Mouse (Mus musculus): ENCODE measurements around the gene Gm21987.
A peak's percentile ranks its signal among the peaks of the same experiment; 100 is the strongest.

Gm21987 gene

DNA sequence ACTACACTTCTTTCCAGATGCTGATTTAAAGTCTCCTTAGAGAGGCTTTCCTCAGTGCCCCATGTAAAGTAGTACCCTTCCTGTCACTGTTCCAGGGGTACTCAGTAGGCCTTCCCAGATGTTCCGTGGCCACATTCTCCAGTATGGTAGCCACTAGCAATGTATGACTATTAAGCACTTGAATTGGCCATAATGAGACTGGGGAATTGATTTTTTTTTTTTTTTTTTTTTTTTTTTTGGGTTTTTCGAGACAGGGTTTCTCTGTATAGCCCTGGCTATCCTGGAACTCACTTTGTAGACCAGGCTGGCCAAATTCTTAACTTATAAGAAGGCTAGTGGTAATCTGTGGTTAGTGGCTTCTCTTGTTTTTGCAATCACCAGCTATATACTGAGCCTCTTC, 3.0 kb downstream of the Gm21987 start:
- no peak for DNase-seq

DNA sequence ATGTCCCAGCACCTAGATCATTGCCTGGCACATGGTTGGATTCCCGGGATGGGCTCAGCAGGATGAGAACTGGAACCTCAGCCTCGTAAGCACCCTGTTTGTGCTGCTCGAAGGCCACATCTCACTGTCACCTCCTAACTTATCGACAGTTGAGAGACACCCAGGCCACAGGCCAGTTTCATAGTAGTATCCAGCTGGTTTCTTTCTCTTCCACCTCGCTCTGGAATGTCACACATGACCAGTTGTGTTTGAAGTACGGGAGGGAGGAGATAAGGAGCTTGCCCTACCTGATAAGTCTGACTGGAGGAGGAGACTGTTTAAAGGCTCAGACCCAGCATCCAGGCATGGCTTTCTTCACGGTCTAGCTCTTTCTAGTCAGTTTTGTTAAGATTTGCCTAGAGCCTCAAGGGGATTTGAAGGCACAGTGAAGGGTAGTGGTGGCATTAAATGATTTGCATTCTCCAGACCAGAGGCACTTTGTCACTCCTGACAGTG, 3.6 kb downstream of the Gm21987 start:
- DNase-seq = no peak

DNA sequence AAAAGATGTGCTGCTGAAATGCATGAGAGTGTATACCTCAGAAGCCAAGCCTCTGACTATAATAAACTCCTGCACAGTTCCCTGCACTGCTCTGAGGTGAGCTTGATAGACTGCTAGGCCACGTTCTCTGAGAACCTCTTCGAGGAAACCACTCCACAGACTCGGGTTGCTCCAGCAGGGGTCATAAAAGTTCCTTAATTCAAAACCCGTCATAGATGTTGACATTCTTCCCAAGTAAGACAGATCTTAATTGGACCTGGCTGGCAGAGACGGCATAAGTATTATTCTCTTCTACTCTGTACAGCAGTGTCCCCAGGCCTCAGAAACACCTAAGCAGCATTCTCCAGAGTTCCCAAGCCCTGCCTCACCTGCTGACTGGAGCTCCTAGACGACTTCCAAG, 4.1 kb downstream of the Gm21987 start:
- no peak for DNase-seq

DNA sequence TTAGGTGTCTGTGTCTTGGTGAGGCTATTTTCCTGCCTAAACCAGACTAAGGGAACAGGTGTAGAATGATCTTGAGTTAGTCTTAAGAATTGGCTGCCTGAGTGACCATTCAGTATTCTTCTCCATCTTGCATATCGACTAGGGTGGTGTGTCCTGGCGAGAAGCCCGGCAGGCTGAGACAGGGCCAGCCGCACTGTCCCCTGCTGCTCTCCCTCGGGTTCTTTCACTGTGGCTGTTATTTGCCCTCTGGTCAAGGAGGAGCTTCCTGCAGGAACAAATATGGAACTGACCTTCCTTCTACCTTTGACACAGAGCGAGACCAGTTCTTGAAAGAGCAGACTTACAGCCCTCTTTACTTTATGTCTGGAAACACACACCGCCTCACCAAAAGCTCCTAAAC, 5.2 kb downstream of the Gm21987 start:
- no peak for DNase-seq

DNA sequence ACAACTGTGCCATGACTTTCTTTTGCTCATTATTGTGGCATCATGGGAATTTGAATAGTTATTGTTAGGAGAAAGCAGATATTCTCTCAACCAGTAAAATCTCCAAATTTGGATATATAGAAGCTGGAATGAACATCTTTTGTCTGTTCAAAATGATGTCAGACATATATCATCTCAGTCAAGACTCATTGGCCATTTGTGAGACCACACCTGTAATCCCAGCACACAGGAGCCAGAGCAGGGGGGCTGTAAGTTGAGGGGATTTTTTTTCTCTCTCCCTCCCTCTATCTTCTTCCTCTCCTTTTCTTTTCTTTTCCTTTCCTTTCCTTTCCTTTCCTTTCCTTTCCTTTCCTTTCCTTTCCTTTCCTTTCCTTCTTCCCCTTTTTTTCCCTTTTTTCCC, 6.0 kb downstream of the Gm21987 start:
- DNase-seq = no peak

DNA sequence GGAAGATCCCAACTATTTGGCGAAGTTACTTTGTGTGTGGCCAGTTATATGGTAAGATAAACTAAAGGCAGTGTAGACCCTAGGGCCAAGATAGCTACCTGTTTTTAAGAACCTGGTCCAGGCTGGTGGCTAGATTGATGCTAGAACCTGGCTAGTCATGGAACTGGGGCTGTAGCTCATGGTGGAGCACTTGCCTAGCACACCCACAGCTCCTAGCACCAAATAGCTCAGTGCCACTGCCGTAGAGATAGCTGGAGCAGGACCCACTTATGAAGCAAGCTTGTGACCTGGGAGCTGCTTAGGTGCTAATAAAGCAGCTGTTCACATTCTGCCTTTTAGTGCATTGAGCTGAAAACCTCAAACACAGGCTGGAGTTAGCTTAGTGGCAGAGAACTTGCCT, 6.8 kb downstream of the Gm21987 start:
- DNase-seq = no peak

DNA sequence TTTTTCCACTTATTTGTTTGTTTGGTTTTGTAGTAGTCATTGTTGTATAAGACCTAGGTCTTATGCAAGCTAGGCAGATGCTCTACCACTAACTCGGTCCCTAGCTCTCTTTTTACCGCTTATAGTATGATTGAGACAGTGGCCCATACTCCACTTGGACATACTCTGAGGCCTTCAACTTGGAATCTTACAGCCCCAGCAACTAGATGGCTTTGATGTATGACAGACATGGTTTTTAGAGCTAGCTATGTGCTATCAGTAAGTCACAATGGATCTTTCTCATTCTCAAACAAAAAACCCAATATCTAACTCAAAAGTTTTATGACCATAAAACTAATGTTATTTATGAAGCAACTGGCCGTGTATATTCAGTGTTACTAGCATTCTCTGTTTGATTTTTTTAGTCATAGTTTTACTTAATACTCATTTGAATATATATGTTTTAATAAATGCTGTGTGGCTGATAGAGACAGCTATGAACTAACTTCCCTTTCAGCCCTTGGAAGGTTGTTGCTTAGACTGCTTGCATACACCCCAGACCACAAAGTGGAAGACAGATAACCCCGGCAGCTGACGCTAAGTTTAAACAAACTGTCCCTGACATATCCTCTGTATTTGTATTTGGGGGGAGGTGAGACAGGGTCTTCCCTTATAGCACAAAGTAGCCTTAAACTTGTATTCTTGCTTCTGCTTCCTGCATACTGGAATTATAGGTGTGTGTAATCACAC, 7.5 kb downstream of the Gm21987 start:
- no peak for DNase-seq

DNA sequence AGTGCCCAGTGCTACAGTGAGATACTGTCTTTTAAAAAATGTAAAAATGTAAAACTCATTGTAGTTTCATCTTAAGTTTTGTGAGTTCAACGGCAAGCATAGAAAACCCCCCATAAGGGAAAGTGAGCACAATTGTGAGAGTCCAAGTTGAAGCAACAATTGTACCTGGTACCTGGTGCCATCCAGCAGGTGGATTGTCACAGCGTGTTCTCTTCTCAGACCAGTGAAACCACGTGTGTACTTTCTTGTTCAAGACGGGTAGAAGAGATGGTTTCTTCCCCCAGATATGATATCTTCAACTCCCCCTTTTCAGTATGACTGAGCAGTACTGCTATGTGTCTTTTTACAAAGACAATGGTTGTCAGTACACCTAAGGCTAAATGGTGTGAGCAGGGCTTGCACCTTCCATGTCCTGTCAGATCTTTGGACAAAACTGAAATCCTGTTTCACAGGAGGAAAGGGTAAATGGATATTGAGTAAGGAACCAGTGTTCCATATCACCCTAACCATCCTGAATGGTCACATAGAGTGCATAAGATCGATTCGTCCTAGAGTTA, 11.5 kb downstream of the Gm21987 start:
- DNase-seq = no peak

DNA sequence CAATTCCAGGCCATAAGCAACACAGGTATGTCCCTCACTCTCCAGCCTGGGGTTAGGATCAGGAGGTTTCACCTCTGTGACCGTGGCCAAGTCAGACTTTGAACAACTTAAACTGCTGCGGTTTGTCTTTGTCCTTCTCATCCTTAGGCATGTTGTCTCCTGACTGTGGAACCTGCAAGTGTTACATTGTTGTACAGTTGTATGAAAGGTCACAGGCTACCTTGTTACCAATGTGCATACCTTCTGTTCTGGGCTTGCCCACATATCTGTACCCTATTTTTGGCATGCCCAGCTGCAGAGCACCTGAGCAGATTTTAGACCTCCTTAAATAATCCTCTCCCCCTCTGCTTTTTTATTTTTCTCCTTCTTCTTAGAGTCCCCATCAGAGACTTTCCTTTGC, 12.4 kb downstream of the Gm21987 start:
- no peak for DNase-seq

DNA sequence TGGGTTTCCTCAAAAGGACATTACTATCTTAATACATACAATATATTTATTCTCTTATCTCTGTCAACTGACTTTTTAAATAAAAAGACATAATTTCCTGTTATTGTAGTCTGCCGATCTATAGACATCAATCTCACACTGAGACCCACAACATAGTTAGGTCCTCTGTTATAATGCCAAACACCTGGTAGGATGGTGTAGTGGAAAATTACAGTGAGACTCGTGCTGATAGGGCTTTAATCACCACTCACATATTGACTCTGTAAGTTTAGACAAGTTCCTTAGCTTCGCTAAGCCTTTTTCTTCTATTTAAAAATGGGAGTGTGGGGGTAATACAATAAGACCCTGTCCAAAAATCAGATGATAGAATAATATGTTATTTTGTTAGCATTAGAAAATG, 13.0 kb downstream of the Gm21987 start:
- DNase-seq = no peak

DNA sequence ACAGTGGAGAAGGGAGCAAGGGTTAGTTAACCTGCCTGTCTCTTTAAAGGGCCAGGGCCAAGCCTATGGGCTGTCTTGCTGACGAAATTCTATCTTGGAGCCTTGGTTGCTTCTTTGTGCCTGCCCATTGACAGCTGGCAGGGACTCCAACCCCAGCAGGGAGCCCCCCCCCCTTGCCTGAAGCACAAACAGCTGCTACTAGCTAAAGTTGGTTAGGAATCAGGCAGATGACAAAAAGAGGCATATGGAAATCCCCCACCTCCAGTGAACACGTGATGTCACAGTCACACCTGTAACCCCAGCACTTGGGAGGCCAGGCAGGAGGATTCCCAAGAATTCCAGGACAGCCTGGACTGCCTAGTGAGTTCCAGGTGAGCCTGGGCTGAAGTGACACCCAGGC, 13.5 kb downstream of the Gm21987 start:
- DNase-seq = no peak

DNA sequence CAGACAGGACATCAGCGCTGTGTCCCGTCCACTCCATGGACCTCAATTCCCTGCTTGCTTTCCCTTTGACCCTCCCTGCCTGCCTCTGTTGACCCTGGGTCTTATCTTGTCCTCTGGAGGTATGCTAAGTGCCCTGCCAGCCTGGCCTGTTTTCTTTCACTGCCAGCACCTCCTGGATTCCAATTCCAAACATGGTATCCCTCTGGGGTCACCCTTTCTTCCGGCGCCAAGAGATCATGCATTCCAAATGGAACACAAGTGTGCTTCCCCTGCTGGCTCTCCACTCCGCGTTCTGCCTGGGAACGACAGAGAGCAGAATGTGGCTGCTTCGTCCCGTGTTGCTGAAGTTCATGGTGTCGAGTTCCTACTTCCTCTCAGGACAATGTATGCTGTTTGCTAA, 15.1 kb downstream of the Gm21987 start, which contains the start of gene Popdc2:
TSS of gene Popdc2 (plus strand) at position 277 of the 400 bp plus-strand sequence.
- no peak for DNase-seq

DNA sequence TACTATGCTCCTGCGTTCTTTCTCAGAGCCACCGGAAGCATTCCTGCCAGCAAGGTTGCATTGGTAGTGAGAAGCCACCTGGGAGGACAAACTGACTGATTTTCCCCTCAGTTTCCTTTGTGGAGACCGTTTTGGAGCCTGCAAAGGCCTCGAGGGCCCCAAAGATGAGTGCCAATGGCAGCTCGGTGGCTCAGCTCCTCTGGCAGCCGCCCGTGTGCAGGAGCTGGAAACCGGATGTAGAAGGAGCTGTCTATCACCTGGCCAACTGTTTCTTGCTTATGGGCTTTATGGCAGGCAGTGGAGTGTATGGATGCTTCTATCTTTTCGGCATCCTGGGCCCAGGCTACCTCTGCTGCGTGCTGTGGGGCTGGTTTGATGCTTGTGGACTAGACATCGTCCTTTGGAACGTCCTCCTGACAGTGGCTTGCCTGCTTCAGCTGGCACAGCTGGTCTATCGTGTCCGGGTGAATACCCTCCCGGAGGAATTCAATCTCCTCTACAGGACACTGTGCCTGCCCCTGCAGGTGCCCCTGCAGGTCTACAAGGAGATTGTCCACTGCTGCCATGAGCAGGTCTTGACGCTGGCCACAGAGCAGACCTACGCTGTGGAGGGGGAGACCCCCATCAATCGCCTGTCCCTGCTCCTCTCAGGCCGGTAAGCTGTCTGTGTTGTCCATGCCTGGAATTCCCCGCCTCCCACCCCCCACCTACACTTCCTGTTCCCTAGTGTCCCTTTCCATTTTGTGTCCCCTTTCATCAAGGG, 15.8 kb downstream of the Gm21987 start:
- DNase-seq = no peak

DNA sequence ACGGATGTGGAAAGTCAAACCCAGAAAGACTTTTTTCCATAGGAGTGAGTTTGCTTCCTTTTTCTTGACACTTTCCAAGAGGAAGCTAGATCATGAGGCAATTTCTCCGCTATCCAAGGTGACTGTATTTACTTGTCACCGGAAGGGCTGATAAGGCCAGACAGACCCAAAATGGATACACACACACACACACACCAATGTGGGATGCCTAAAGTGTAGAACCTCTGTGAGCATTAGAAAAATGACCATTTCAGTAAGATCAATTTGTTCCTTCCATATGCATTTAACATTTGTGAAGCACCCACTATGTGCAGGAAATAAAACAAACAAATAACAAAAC, 16.4 kb downstream of the Gm21987 start:
- no peak for DNase-seq

DNA sequence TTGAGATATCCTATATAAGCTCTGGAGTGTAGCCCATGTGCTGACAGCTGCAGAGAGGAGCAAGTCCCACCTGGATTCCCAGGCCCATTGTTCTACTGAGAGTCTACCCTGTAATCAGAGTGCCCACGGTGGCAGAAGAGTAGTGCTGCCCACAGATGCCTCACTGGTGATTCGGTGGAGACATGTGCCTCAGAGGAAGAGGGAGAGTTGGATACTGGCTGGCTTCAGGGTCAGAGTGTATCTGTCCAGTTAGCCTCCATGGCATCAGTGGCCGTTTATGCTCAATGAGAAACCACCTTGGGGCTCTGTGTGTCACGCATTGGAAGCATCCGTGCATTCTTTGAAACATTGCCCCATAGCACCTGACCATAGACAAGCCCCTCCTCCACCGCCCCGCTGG, 16.8 kb downstream of the Gm21987 start:
- no peak for DNase-seq

DNA sequence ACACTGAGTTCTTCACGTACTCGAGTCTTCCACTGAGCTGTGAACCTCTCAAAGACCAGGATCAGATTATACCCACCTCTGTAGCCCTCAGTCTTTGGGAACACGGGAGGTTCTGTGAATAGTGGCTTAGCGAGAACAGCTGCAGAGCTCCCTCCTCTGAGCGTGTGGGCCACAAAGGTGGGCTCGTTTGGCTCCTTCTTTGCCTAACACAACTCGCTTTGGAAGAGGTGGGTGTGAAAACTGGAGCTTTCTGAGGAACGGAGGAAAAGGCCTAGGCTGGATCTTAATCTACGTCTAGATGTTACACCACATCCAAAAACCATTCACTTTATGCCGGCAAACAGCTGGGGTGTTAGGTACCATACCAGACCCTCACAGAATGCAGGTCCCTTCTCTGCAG, 18.6 kb downstream of the Gm21987 start:
- no peak for DNase-seq

DNA sequence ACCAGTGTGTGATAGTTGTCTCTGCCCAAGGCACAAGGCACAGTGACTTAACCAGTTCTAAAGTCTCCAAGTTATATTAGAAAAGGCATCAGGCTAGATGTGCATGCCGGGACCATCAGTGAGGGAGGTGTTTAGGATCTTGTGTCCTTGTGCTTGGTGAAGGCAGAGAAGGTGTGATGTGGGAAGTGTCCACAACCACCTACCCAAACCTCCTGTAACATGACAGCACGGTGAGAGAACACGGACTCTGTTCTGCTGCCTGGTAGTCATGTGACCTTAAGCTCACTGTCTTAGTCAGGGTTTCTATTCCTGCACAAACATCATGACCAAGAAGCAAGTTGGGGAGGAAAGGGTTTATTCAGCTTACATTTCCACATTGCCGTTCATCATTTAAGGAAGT, 19.4 kb downstream of the Gm21987 start:
- DNase-seq = no peak

DNA sequence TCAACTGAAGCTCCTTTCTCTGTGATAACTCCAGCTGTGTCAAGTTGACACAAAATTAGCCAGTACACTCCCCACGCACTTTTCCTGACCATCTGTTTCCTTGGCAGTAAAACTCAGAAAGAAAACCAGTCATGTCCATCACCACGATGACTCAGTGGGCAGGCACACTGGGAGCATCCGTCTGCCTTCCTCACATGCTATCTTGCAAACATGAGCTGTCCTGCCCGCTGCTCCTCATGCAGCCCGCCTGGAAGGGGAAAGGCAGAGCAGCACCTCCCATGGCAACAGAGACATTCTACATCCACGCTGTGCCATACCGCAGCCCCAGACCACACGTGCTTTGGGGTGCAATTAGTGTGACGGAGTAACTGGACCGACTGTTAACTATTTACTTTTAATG, 21.5 kb downstream of the Gm21987 start:
- DNase-seq = peak; percentile 18

DNA sequence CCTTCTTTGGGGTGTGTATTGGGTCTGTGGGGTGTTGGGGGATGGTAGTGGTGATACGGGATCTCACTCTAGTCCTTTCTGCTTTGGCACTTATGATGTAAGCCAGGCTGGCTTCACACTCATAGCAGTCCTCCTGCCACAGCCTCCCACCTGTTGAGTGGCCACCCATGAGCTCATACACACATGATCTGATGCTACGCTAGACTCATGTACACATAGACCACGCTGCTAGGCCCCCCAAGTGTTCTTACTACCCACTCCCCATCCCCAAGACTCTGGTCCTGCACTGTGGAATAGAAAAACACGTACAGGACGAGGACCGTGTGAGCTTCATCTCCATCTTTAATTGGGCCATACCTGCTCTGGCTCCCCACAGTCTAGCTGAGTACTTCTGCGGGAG, 22.2 kb downstream of the Gm21987 start:
- no peak for DNase-seq

DNA sequence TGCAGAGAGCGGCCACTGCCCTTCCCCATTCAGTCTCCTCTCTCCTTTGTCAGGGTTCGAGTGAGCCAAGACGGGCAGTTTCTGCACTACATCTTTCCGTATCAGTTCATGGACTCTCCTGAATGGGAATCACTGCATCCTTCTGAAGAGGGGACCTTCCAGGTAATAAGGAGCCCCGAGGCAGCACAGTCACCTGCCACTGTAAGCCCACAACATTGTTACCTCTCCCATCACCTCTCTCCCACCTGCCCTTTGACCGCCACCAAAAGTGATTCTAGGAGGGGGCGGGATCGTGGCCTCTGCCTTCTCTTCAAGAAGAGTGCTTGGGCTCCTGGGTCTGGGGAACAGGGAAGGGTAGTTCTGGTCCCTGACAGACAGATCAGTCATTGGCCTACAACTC, 22.6 kb downstream of the Gm21987 start:
- DNase-seq = no peak

DNA sequence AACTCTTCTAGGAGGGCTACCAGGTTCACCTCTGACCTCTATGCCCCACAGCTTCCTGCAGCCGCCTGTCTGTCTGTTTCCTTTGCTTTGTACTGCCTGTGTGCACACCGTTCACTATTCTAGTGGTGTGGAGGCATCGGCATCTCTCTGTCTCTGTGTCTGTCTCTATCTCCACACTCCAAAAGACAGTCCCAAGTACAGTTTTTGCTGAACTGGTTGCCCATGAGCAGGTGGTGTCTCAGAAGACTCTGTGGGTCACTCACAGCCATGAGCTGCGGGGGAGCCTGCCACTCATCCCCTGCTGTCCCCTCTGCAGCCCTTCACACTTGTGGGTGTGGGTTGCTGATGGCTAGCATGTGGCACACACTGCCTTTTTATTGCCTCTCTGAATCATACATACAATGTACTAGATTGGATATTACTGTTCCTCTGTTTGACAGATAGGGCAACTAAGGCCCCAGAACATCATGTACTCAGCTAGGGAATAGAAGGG, 23.2 kb downstream of the Gm21987 start:
- no peak for DNase-seq

DNA sequence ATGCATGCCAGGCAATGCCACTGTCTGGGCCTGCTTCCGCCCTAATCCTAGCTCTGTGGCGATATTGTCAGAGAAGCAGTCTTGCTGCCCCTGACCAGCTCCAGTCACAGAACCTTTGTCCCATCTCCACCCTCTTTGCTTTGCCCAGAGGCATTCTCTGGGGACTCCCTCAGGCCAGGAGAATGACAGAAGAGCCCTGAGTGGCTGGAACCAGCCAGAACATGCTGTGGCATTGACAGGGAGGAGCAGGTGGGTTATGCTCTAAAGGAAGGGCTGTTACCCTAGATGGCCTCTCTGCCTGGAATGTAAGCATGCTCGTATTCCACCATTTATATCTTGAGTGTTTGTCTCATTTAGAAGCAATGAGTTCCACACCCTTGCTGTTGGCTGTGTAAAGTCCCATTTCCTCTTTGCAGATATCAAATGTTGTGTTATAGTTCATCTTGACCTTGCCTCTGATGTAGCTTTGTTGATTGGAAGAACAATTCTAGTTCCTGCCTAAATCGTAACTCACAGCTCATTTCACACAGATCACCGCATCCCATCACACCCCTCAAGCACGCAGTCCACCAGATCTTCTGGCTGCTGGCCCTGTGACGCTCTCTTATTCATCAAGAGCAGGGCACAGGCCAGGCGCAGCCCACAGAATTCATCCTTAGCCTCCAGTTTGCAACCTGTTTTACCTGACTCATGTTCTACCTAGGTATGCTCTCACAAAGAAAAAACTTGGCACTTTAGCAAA, 24.0 kb downstream of the Gm21987 start:
- no peak for DNase-seq

DNA sequence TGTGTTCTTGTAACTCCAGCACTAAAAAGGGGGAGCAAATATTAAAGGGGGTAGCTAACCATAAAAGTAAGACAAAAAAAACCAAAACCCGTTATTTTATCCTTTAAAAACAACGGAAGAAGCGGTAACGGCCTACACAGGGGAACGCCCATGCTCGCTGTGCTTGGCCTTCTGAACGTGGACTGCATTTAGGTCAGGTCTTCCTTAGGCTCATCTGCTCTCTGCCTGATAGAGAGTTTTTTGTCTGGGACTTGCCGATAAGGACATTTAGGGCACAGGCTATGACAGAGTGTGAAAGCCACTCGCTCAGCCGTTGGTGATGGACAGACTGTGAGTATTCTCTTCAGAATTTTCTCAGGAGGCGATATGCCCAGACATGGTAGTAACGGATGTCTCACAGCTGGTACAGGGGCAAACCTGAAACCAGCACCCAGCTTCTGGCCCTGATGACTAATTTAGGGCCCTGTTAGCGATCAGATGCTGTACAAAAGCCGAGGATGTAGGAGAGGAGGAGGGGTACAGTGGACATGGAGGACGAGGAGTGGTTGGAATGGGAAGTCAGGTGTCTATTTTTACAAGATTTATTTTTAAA, 25.0 kb downstream of the Gm21987 start:
- no peak for DNase-seq
